Mouse (Mus musculus): ENCODE measurements around the gene Zmym4. TPM values are rescaled to one million over a fixed set of nuclear protein-coding genes. Genes with fewer than 3 reads are reported as not detected.

Zmym4 gene
- polyA plus RNA-seq, 1 experiment from 2014 or later = 29.0 TPM

DNA sequence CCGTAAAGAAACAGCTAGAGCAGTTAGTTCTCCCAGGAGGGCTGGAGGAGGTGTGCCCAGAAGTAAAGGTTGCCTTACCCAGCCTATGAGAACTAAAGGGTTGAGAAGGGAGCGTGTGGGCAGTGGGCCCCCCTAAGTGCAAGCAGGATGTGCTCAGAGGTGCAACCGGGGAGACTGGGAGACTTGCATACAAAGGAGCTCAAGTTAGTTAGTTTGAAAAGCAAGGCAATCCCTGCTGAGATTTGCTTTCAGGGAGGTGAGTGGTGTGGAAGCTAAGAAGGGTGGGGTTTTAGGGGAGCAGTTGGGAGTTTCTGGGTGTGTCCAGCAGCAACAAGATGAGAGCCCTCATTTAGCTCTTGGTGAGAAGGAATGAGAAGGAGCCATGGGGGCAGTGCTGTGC, 125.0 kb downstream of the Zmym4 start:
- Histone ChIP-seq H3K27ac (replicated peaks) (no peak overlapping the region), H3K36me3 (replicated peaks) (peaks cover 49% of the 10 kb centered on the region), H3K27me3 (replicated peaks; ENCODE audit: low read depth, poor library complexity, severe bottlenecking) (no peaks in the 10 kb centered on the region), H3K9me3 (no peaks in the 10 kb centered on the region), H3K4me3 (no peak overlapping the region), H3K4me1 (no peaks in the 10 kb centered on the region)
- WGBS = 66% methylated on average over 3 of the region's 3 CpGs
- DNase-seq (ENCODE audit: low spot score) = no peak

- WGBS = 90% methylated on average over 15 of the region's 15 CpGs
- Histone ChIP-seq H3K27ac (replicated peaks) (no peak overlapping the region), H3K9me3 (no peaks in the 10 kb centered on the region), H3K36me3 (replicated peaks) (peaks cover 46% of the 10 kb centered on the region), H3K4me1 (no peaks in the 10 kb centered on the region), H3K4me3 (no peak overlapping the region), H3K27me3 (replicated peaks; ENCODE audit: low read depth, poor library complexity, severe bottlenecking) (no peaks in the 10 kb centered on the region)
- no peak for DNase-seq (ENCODE audit: low spot score)
Measured at GRCm38 (mm10) chr4:126840996-126841560, 126.9 kb downstream of the Zmym4 start.

DNA sequence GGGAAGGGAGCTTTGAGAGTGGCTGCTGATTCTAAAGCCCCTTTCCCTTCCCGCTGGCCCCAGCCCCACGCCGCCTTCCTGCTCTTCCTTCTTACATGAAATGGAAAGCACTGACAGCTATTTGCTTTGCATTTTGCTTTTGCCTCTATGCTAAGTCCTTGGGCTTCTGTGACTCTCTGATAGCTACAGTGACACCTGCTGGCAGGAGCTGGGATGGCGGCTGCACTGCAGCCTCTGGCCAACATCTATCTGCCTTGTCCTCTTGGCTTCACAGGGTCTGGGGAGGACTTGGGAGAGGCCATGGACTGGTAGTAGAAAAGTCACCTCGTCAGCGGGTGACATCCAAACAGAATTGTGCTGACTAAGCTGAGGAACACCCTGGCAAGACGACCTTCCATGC, 128.1 kb downstream of the Zmym4 start:
- H3K4me3 ChIP-seq = no peak overlapping the region
- no peaks in the 10 kb centered on the region for H3K27me3 ChIP-seq (replicated peaks; ENCODE audit: low read depth, poor library complexity, severe bottlenecking)
- H3K36me3 ChIP-seq (replicated peaks) = peaks cover 57% of the 10 kb centered on the region
- H3K9me3 ChIP-seq = no peaks in the 10 kb centered on the region
- peak; percentile 84 for DNase-seq (ENCODE audit: low spot score)
- H3K4me1 ChIP-seq = no peaks in the 10 kb centered on the region
- 15% methylated on average over 7 of the region's 7 CpGs for WGBS
- H3K27ac ChIP-seq (replicated peaks) = no peak overlapping the region

DNA sequence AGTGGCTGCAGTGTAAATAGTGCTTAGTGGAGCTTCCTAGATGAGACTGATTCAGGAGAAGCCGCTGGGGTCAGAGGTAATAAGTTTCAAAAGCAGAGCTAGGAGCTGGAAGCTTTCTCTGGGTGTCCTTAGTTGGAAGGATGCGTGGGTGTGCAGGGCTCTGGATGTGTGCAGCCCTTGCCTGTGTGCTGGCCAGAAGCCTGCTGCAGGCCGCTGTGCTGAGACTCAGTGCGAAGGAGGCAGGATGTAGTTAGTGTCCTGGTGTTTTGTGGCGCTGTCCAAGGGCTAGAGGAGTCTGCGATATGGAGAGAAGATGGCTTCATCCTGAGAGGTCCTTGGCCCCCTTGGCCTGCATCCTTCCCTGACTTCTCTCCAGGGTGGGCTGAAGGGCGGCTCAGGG, 129.1 kb downstream of the Zmym4 start:
- Histone ChIP-seq H3K4me3 (no peak overlapping the region), H3K4me1 (no peaks in the 10 kb centered on the region), H3K36me3 (replicated peaks) (peaks cover 66% of the 10 kb centered on the region), H3K27me3 (replicated peaks; ENCODE audit: low read depth, poor library complexity, severe bottlenecking) (no peaks in the 10 kb centered on the region), H3K27ac (replicated peaks) (no peak overlapping the region), H3K9me3 (no peaks in the 10 kb centered on the region)
- DNase-seq (ENCODE audit: low spot score) = no peak
- WGBS = 83% methylated on average over 7 of the region's 7 CpGs

DNA sequence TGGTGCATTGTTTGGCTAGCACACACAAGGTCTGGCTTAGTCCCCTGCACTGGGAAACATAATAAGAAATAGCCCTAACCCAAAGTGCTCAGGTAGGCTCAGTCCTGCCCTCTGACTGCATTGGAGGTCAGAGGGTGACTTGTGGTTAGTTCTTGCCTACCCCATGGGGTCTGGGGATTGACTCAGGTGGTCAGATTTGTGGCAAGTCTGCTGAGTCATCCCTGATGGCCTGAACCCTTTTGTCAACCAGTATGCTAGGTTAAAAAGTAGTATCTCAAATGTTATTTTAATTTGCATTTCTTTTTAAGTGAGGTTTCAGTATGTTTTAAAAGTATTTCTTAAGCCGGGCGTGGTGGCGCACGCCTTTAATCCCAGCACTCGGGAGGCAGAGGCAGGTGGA, 136.8 kb downstream of the Zmym4 start:
- H3K4me1 ChIP-seq = no peaks in the 10 kb centered on the region
- no peaks in the 10 kb centered on the region for H3K27me3 ChIP-seq (replicated peaks; ENCODE audit: low read depth, poor library complexity, severe bottlenecking)
- peaks cover 42% of the 10 kb centered on the region for H3K36me3 ChIP-seq (replicated peaks)
- no peak for DNase-seq (ENCODE audit: low spot score)
- 97% methylated on average over 5 of the region's 5 CpGs for WGBS
- no peaks in the 10 kb centered on the region for H3K9me3 ChIP-seq
- H3K4me3 ChIP-seq = no peak overlapping the region
- H3K27ac ChIP-seq (replicated peaks) = no peak overlapping the region

DNA sequence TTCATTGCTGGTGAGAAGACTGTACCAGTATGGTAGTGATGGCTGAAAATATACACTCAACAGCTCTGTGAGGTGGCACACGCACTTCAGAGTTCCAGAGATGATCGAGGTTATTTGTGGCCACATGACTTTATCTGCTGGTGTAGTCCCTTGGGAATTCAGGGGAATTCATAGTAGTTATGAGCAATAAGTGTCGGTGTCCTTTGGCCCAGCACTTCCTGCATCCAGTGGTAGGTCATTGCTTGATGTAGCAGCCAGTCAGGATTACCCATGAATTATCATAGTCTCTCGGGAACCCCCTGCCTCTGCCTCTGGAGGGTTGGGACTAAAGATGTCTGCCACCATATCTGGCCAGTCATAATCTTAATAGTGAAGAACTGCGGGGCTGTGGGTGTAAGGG, 144.0 kb downstream of the Zmym4 start:
- Histone ChIP-seq H3K4me1 (no peaks in the 10 kb centered on the region), H3K27ac (replicated peaks) (no peak overlapping the region), H3K27me3 (replicated peaks; ENCODE audit: low read depth, poor library complexity, severe bottlenecking) (no peaks in the 10 kb centered on the region), H3K4me3 (no peak overlapping the region), H3K9me3 (no peaks in the 10 kb centered on the region), H3K36me3 (replicated peaks) (peaks cover 36% of the 10 kb centered on the region)
- DNase-seq (ENCODE audit: low spot score) = no peak
- WGBS = 92% methylated on average over 5 of the region's 5 CpGs

DNA sequence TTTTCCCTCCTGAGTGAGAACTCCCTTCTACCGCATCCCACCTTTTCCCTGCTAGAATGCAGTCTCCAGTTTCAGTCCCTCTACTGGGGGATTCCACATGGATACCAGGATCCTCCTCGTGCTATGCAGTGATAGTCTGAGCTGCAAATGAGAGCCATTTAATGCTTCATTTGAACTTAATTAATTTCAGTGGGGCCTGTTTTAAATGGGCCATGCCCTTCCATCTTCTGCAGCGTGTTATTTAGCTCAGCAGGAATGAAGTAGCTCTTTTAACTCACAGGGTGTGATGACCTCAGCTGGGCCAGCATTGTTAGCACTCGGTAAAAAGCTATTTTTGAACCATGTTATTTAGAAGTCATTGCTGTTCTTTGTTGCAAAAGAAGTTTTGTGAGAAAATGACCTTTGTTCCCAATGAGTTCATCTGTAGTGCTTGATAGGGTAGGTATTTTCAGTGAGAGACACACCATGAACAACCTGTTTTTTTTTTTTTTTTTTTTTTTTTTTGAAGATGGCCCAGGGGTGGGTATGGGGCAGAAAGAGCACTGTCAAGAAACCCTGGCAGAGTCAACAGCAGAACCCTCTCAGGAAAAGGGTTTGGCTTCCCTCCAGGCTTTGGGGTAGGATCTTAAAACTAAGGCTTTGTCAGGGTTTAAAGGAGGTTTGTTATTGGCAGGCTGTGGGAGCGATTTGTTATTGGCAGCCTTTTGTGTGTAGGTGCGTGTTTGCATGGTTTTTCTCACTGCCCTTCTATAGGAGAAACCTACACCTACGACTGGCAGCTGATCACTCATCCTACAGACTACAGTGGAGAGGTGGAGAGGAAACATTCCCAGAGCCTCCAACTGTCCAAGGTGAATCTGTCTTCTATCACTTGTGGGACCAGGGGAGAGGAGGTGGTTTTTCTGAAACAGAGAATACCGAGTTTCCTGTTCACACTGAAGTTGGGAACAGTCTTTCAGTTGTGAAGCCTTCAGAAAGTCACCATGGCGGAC, 144.7 kb downstream of the Zmym4 start:
- Histone ChIP-seq H3K27ac (replicated peaks) (no peak overlapping the region), H3K36me3 (replicated peaks) (peaks cover 38% of the 10 kb centered on the region), H3K4me3 (no peak overlapping the region), H3K9me3 (no peaks in the 10 kb centered on the region), H3K4me1 (no peaks in the 10 kb centered on the region), H3K27me3 (replicated peaks; ENCODE audit: low read depth, poor library complexity, severe bottlenecking) (no peaks in the 10 kb centered on the region)
- DNase-seq (ENCODE audit: low spot score) = peak; percentile 5
- 73% methylated on average over 9 of the region's 9 CpGs for WGBS

DNA sequence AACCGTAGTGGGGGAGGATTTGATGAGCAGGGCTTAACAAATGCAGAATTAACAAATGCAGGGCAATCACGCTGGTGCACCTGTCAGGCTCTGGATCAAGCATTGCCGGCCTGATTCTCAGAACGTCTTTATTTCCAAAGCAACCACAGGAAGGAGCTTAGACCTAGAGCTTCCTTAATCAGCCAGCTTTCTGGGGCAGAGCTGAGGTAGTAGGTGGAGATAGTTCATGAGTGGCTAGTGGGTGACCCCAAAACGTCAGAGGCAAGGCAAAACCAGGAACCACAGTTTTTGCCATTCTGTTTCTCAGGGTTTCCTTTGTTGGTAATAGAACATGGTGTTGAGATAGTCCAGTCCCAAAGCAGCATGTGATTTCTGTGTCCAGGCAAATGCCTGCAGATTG, 153.1 kb downstream of the Zmym4 start:
- DNase-seq (ENCODE audit: low spot score) = no peak
- Histone ChIP-seq H3K36me3 (replicated peaks) (peaks cover 45% of the 10 kb centered on the region), H3K4me3 (no peak overlapping the region), H3K27me3 (replicated peaks; ENCODE audit: low read depth, poor library complexity, severe bottlenecking) (no peaks in the 10 kb centered on the region), H3K4me1 (no peaks in the 10 kb centered on the region), H3K27ac (replicated peaks) (no peak overlapping the region), H3K9me3 (no peaks in the 10 kb centered on the region)
- 77% methylated on average over 5 of the region's 5 CpGs for WGBS

DNA sequence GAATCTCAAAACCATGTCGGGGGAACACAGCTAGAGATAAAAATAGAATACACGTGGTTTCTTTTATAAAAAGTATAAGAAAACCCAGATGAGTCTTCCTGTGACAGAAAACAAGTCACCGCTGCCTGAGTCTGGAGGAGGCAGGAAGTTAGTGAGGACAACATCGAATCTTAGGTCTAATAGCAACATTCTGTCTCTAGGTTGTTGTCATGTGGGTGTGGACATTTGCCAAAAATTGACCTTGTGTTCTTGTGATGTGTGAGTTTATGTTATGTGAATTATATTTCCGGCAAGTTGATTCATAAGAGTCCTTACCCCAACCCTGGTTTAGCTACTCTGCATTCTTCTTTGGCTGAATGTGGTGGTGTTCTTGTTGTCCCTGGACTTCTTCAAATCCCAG, 154.7 kb downstream of the Zmym4 start:
- Histone ChIP-seq H3K4me1 (no peaks in the 10 kb centered on the region), H3K9me3 (no peaks in the 10 kb centered on the region), H3K4me3 (no peak overlapping the region), H3K36me3 (replicated peaks) (peaks cover 40% of the 10 kb centered on the region), H3K27ac (replicated peaks) (no peak overlapping the region), H3K27me3 (replicated peaks; ENCODE audit: low read depth, poor library complexity, severe bottlenecking) (no peaks in the 10 kb centered on the region)
- 89% methylated on average over 5 of the region's 5 CpGs for WGBS
- no peak for DNase-seq (ENCODE audit: low spot score)

Other genes starting within 250 kb of the Zmym4 start
- gene Tfap2e, start 231.9 kb downstream of the Zmym4 start, polyA plus RNA-seq (2016; fragmentation: Nextera tagmentation; extraction: Ambion mirVana) = 0.16 TPM in 1 of 2 replicates, not detected in the other
- gene Ncdn, start 214.7 kb downstream of the Zmym4 start, polyA plus RNA-seq (2016; fragmentation: Nextera tagmentation; extraction: Ambion mirVana) = 37.5 and 40.9 TPM in 2 replicates
- gene AU040320, start 214.6 kb downstream of the Zmym4 start, polyA plus RNA-seq (2016; fragmentation: Nextera tagmentation; extraction: Ambion mirVana) = 19.3 and 21.4 TPM in 2 replicates
- 111 and 120 TPM in 2 replicates for gene Sfpq, start 53.2 kb upstream of the Zmym4 start, polyA plus RNA-seq (2016; fragmentation: Nextera tagmentation; extraction: Ambion mirVana)
- 35.9 and 37.1 TPM in 2 replicates for gene Zmym1, start 93.0 kb upstream of the Zmym4 start, polyA plus RNA-seq (2016; fragmentation: Nextera tagmentation; extraction: Ambion mirVana)
- 24.0 and 25.5 TPM in 2 replicates for gene Zmym6, start 109.2 kb upstream of the Zmym4 start, polyA plus RNA-seq (2016; fragmentation: Nextera tagmentation; extraction: Ambion mirVana)
- gene Tmem35b, start 155.6 kb upstream of the Zmym4 start, polyA plus RNA-seq (2016; fragmentation: Nextera tagmentation; extraction: Ambion mirVana) = 11.9 and 12.1 TPM in 2 replicates
- gene Dlgap3, start 201.1 kb upstream of the Zmym4 start, polyA plus RNA-seq (2016; fragmentation: Nextera tagmentation; extraction: Ambion mirVana) = 0.83 and 0.98 TPM in 2 replicates

Data from embryonic facial prominence, embryonic 10.5 days (tissue).